Mouse (Mus musculus): ENCODE results near the gene Utp18. TPM values are rescaled to one million over a fixed set of nuclear protein-coding genes. Genes with fewer than 3 reads are reported as not detected.

Utp18 gene
- 53.5 to 59.1 TPM (median 55.4 TPM) in 4 replicates for total RNA-seq (2023; ENCODE audit: inconsistent age)

DNA sequence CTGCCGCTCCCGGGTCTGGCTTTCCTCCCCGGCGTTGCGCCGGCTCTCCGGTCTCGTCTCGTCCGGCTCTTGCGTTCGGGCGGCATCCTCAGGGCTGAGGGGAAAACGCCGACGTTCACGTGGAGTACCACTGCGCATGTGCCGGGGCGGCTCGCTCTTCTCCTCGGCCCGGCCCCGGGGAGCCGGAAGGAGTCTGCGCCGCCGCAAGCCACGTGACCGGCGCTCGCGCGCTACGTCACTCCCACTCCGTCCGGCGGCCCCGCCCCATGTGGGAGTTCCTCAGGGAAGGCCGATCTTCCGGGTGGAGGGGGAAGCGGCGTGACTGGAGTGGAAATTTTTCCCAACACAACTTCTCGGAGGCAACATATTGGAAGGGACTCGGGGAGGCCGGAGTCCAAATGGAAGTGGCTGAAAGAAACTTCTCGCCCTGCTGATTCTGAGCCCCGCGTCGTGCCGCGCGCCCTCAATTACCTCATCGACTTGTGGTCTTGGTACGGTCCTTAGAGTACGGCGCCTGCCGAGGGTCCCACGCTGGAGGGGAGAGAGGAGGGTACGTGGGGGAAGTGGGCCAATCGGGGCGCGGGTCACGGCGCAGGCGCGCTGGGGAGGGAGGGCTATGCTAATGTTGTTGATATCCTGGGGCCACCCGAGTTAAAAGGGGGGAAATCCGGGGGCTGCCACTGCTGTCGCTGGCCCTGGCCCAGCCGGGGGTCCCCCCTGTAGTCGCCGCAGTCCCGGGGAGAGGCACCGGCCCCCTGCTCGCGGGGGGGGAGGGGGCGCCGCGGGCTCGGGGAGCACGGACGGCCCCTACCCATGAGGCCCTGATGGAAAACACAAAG is at the start of gene Utp18, which contains the start of gene Mbtd1:
TSS of gene Utp18 (minus strand) at position 195 of the 839 bp plus-strand sequence.
TSS of gene Mbtd1 (plus strand) at position 281 of the 839 bp plus-strand sequence.

Other genes starting within 250 kb of the Utp18 start
- 71.9 to 79.3 TPM (median 73.3 TPM) in 4 replicates for gene Mbtd1, start 86 bp upstream of the Utp18 start, total RNA-seq (2023; ENCODE audit: inconsistent age)
- gene Nme2, start 70.5 kb upstream of the Utp18 start, total RNA-seq (2023; ENCODE audit: inconsistent age), result 147 to 209 TPM (median 179 TPM) in 4 replicates
- gene Gm20390, start 82.5 kb upstream of the Utp18 start, total RNA-seq (2023; ENCODE audit: inconsistent age), result 30.2 to 64.6 TPM (median 54.0 TPM) in 4 replicates
- 37.8 to 53.7 TPM (median 51.7 TPM) in 4 replicates for gene Nme1, start 82.8 kb upstream of the Utp18 start, total RNA-seq (2023; ENCODE audit: inconsistent age)
- gene Spag9, start 110.3 kb upstream of the Utp18 start, total RNA-seq (2023; ENCODE audit: inconsistent age), result 160 to 176 TPM (median 171 TPM) in 4 replicates